Mouse (Mus musculus) lung, adult 2 months (tissue): ENCODE measurements around the gene Clk4. TPM values are rescaled to one million over a fixed set of nuclear protein-coding genes. Genes with fewer than 3 reads are reported as not detected.

Source experiments
- DNase-seq: peaks from one replicate; pipeline ENCODE4 v3.0.0; 2022
- H3K4me1 ChIP-seq: fragments of 200-500 bp; 2 replicates; pipeline ENCODE4 v1.6.1; 2011; ENCODE audit warnings: low read length; ENCODE audit not compliant: control insufficient read depth, insufficient read depth
- H3K4me3 ChIP-seq: fragments of 200-500 bp; replicated peaks from 2 replicates; pipeline ENCODE3; 2011; ENCODE audit warnings: low read depth, mild to moderate bottlenecking, control low read depth, low read length; ENCODE audit errors: extremely low read depth
- CTCF ChIP-seq: fragments of 200-500 bp; IDR thresholded peaks from 2 replicates; pipeline ENCODE4 v1.5.1; 2011; ENCODE audit warnings: mild to moderate bottlenecking, low read length, control low read depth; ENCODE audit not compliant: insufficient read depth
- POLR2A ChIP-seq: fragments of 200-500 bp; IDR thresholded peaks from 2 replicates; pipeline ENCODE4 v1.6.1; 2011; ENCODE audit warnings: low read depth, mild to moderate bottlenecking, control low read depth, low read length, borderline replicate concordance; ENCODE audit errors: extremely low read depth
- WGBS: fragments of 180-500 bp; shearing (Covaris S2); methylation state at CpG from one replicate; pipeline ENCODE4 v1.1.7; 2018; 5-methylcytosine and 5-hydroxymethylcytosine counted together
- polyA plus RNA-seq: library from polyadenylated mRNA; depleted of rRNA; stranded (reverse); fragments of >200 nt; gene quantifications from 2 replicates; pipeline ENCODE4 v1.2.3, GENCODE M21; 2012; rRNA removed

Clk4 gene
- 32.0 and 48.1 TPM in 2 replicates for polyA plus RNA-seq

DNA sequence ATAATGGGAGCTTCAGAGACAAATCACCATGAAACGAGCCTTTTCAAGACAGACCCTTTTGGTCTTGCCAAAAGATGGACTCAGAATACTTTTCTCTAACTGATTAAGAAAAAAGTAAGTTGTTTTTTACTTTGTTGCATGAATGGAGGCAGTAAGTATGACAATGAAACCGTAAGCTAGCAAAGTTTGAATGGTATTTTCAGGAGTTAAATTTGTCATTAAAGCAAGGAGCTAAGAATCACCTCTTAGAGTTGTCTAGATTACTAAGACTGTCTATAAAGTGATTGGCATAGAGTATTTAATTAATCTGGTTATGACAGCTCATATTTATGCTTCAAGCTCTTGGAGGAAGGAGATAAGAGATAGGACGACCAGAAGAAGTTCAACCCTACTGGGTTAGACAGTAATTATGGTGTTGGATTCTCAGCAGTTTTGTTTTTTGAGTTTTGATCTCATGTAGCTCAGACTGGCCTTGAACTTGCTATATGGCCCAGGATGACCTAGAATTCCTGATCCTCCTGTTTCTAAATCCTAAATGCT is at the start of gene Clk4:
Gene Clk4 (plus strand): TSS at position 51 of the 540 bp plus-strand sequence.
- WGBS, result 77% methylated on average over 3 of the region's 3 CpGs
- H3K4me1 ChIP-seq, result peaks cover 12% of the 10 kb centered on the region
- DNase-seq, result no peak
- peak within 1 kb of the TSS; percentile 96 for H3K4me3 ChIP-seq
- TF ChIP-seq CTCF, result no peak

DNA sequence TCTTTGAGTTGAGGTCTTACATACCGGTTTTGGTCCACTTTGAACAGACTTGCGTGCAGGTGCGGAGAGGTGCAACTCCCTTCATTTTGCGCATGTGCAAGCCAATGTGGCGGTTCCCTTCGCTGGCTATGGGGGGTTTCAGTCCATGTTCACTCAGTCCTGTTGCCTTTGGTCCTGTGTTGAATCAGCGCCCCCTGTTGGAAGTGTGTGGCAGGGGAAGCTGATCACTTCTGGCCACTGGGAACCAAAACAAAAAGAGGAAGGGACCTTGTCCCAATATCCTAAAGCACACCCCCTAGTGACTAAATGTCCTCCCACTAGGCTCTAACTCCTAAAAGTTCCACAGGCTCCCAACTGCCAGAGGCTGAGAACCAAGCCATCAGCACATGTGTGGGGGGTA is 47.5 kb upstream of the Clk4 start:
- H3K4me1 ChIP-seq, result no peaks in the 10 kb centered on the region
- TF ChIP-seq POLR2A (no peak), CTCF (no peak)
- no peak overlapping the region for H3K4me3 ChIP-seq
- no peak for DNase-seq
- 83% methylated on average over 7 of the region's 7 CpGs for WGBS

DNA sequence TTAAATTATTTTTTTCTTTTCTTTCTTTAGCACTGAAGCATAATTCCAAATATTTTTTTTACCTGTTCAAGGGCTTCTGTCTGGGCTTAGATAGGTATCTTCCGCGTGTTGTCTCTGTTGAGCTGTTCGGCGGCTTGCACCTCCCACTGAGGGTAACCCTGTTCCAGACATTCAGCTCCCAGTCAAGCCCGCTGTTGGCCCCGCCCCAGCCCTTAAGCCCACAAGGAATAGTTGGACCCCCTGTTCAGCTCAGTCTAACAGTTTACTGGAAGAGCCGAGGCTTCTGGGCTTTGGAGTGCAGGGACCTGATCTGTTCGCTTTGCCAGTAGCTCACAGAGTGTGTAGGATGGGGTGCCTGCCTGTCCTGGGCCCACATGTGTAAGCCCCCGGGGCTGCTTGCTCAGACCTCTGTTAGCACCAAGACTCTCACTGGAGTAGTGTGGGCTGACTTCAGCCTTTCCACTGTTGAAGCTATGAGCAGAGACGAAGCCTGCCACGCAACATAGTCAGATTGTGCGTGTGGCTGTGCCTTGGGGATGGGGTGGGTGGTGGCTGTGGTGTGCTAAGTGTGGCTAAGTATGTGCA is 42.0 kb upstream of the Clk4 start:
- Histone ChIP-seq H3K4me1 (no peaks in the 10 kb centered on the region), H3K4me3 (no peak overlapping the region)
- TF ChIP-seq POLR2A (no peak), CTCF (no peak)
- WGBS, result 81% methylated on average over 12 of the region's 12 CpGs
- no peak for DNase-seq

DNA sequence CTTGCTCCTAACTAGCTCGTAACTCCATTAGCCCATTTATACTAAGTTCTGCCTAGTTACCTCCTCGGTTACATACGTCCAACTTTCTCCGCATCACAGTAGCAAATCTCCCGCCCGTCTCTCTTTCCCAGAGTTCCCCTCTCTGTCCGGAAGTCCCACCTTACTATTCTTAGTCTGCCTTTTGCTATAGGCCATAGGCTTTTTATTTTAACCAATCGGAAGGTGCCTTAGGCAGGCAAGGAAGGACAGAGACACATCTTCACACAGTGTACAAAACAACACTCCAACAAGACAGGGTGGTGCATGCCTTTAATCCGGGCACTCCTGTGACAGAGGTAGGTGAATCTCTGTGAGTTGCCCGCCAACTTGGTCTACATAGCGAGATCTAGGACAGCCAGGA is 41.2 kb upstream of the Clk4 start, which contains the start of gene Gm12569:
Gene Gm12569 (plus strand): TSS at position 166 of the 400 bp plus-strand sequence.
- Histone ChIP-seq H3K4me1 (no peaks in the 10 kb centered on the region), H3K4me3 (no peak within 1 kb of the TSS)
- WGBS, result 95% methylated on average over 11 of the region's 11 CpGs
- no peak for DNase-seq
- TF ChIP-seq CTCF, result no peak
- TF ChIP-seq POLR2A, result no peak

DNA sequence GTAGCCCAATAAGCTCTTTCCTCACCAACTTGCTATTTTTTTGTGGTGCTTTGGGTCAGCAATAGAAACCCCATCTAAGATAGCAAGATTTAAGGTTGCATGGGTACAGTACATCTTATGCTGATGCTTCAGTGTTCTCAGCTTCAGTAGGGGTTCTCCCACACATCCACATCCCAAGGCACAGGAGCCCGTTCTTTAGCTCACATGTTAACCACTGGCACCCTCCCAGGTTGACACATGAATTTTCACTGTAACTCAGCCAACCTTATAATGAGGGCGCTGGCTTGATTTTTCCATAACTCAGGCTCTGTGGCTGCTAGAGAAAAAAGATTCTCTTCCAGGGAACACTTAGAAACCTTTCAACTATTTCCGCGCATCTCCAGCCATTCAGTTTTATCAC is 34.4 kb upstream of the Clk4 start:
- no peak overlapping the region for H3K4me3 ChIP-seq
- no peak for DNase-seq
- TF ChIP-seq POLR2A, result no peak
- no peak for TF ChIP-seq CTCF
- 81% methylated on average over 4 of the region's 4 CpGs for WGBS
- no peaks in the 10 kb centered on the region for H3K4me1 ChIP-seq

DNA sequence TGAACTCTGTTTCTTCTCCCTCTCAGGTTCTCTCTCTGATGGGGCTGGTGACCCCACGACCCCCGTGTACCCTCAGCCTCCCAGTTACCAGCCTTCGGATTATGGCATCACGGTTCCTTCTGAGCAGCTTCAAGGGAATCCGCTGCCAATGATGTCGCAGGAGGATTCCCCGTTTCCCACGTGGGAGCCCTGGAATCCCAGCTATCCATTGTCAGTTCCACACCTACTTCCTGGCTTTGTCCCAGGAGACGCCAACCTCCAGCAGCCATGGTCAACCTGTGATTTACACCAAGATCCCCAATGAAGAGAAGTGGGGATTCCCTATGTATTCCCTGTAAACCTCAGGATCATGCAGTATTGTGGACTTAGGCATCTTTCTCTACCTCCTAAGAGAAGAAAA is 26.9 kb upstream of the Clk4 start:
- Histone ChIP-seq H3K4me3 (no peak overlapping the region), H3K4me1 (no peaks in the 10 kb centered on the region)
- DNase-seq, result no peak
- 73% methylated on average over 9 of the region's 9 CpGs for WGBS
- no peak for TF ChIP-seq CTCF
- TF ChIP-seq POLR2A, result no peak

DNA sequence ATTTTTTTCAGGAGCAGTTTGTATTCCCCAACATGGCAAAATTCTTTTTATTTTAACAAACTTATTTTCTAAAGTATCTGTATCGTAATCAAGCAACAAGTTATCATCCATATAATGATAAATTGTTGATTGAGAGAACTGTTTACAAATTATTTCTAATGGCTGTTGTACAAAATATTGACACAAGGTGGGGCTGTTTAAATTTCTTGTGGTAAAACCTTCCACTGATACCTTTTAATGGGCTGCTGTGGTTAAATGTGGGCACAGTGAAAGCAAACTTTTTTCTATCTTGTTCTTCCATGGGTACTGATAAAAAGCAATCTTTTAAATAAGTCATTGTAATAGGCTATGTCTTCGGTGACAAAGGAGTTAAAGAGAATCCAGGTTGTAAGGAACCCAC is 18.6 kb upstream of the Clk4 start:
- no peak for DNase-seq
- no peak overlapping the region for H3K4me3 ChIP-seq
- no peak for TF ChIP-seq POLR2A
- no peak for TF ChIP-seq CTCF
- 84% methylated on average over 2 of the region's 2 CpGs for WGBS
- H3K4me1 ChIP-seq, result no peaks in the 10 kb centered on the region

DNA sequence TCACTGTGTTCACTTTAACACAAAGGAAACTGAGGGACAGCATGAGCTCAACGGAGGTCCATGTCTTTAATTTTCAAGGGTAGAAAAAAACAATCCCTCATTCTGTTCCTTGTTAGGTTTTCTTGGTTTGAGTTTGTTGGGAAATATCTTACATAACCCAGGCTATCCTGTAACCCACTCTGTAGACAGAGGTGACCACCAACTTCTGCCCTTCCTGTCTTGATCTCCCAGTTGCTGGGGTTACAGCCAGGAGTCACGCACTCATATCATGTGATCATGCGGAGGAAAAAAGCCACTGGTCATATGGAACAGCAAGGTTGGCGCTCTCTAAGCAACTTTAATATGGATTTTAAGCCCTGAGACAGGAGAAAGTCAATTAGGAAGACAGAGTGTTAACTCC is 4.5 kb upstream of the Clk4 start:
- Histone ChIP-seq H3K4me1 (no peaks in the 10 kb centered on the region), H3K4me3 (no peak overlapping the region)
- no peak for DNase-seq
- TF ChIP-seq POLR2A, result no peak
- TF ChIP-seq CTCF, result no peak
- WGBS, result 85% methylated on average over 4 of the region's 4 CpGs

DNA sequence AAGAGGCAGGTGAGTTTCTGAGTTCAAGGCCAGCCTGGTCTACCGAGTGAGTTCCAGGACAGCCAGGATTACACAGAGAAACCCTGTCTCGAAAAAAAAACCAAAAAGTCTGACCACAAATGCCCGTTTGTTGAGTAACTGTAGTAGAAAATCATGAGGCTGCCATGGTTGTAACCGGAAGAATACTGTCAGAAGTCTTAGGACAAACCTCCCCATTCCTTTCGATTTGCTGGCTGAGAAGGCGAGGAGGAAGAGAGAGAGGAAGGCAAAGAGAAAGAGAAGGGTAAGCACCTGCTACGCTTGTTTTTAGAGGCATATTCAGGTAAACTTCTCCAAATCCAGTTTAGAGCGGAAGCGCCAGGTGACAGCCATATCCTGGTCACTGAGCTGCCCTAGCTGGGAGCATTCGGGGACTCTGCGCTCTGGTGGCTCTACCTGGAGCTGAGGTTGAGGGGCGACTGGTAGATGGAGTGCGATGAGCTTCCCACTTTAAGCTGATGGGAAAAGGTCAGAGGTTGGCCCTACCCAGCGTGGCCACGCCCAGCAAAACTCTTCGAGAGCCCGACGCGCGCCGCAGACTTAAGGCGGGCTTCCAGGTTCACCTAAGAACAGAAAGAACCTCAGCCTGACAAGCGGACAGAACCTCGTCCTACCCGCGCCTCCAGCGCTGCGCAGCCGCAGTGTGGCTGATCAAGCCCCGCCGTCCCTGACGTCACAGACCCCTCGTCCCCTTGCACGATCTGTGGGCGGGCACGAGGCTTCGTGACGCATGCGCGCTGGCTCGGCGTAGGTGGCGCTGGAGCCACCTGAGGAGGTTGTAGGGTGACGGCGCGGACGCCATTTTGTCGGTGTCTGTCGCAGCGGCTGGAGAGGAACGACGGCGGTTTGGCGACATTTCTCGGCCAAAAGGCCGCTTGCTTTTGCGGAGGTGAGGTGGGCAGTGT is 1.1 kb downstream of the Clk4 start, which contains the start of gene BC049762:
Gene BC049762 (minus strand): TSS at position 705 of the 944 bp plus-strand sequence.
- 6% methylated on average over 57 of the region's 57 CpGs for WGBS
- H3K4me3 ChIP-seq, result peak within 1 kb of the TSS; percentile 96
- H3K4me1 ChIP-seq, result peaks cover 12% of the 10 kb centered on the region
- DNase-seq, result peak; percentile 99
- TF ChIP-seq CTCF, result no peak
- TF ChIP-seq POLR2A, result peak; percentile 99

DNA sequence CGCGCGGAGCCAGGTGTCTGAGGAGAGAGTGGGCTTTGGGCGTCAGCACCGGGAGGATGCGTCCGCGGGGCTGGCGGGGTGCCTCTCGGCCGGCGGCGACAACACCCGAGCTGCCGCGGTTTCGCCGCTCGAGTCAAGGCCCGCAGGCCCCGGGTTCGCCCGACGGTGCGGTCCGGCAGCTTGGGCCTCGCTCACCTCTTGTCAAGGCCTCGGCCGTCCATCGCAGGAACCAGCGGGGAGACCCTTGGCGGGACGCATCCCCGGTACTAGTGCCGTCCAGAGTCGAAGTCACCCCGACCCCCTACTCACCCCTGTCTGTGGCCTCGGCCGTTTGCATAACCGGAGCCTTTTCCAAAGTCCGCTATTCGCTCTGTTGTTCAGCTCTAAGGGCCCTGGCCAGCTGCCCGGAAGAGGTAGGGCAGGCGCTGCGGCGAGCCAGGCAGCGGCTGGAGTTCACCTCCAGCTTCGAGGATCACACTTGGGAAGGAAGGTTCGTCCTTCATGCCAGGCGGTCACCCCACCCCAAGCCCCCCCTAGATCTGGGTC is 1.8 kb downstream of the Clk4 start:
- peak overlapping the region; percentile 96 for H3K4me3 ChIP-seq
- under 1% methylated on average over 50 of the region's 50 CpGs for WGBS
- H3K4me1 ChIP-seq, result peaks cover 12% of the 10 kb centered on the region
- TF ChIP-seq POLR2A (no peak), CTCF (no peak)
- no peak for DNase-seq
